ENCODE assay signal across 18 mouse cellular contexts in genomic region chr5:122133050-122133389, GRCm38 (mm10). TPM values are rescaled to one million over a fixed set of nuclear protein-coding genes. Genes with fewer than 3 reads are reported as not detected.
DNase-seq lines count a peak whose midpoint lies in the region; ATAC-seq and TF ChIP-seq lines count a peak whose summit lies in the region.
"Had no signal": no experiment of that assay in that cellular context is flagged by ENCODE, and none has a peak within 500 bp of the region (broad histone marks: within the 10 kb centered on the region; RNA-seq: fewer than 3 reads in every experiment).

No protein-coding gene starts in this region.

- H3K4me2 ChIP-seq in liver, embryonic 12.5 days = peak overlapping the region; percentile 80
- no peak overlapping the region for H3K4me2 ChIP-seq in liver, postnatal 0 days (ENCODE audit: low read depth, low read length)
- peak overlapping the region; percentile 95 for H3K4me2 ChIP-seq in liver, embryonic 13.5 days

- H3K4me3 ChIP-seq in liver, embryonic 12.5 days = no peak overlapping the region
- no peak overlapping the region for H3K4me3 ChIP-seq in liver, postnatal 0 days (ENCODE audit: low read depth, low read length)
- H3K4me3 ChIP-seq in E14TG2a.4 (replicated peaks; ENCODE audit: low read length) = peak overlapping the region; percentile 53; the same call in 1 of the 2 replicates
- no peak overlapping the region for H3K4me3 ChIP-seq in liver, embryonic 13.5 days (replicated peaks)
- no peak overlapping the region for H3K4me3 ChIP-seq in small intestine, adult 2 months (ENCODE audit: low read depth, low read length)
- H3K4me3 ChIP-seq: forebrain, embryonic 15.5 days had no signal

- TF ChIP-seq EP300 in liver, postnatal 0 days (IDR thresholded peaks at IDR 0.05; ENCODE audit: low read depth) = no peak

- no peak for TF ChIP-seq POLR2A in small intestine, adult 2 months (IDR thresholded peaks at IDR 0.05; ENCODE audit: low read depth, low read length)

- no peaks in the 10 kb centered on the region for H3K9me3 ChIP-seq in liver, embryonic 12.5 days (replicated peaks)
- no peaks in the 10 kb centered on the region for H3K9me3 ChIP-seq in liver, postnatal 0 days (ENCODE audit: low read length)
- no peaks in the 10 kb centered on the region for H3K9me3 ChIP-seq in E14TG2a.4 (ENCODE audit: low read length)
- no peaks in the 10 kb centered on the region for H3K9me3 ChIP-seq in liver, embryonic 13.5 days (replicated peaks)
- H3K9me3 ChIP-seq: embryonic facial prominence, embryonic 12.5 days; forebrain, embryonic 15.5 days; G1E; heart, embryonic 13.5 days; hindbrain, embryonic 12.5 days had no signal

- no peaks in the 10 kb centered on the region for H3K27me3 ChIP-seq in liver, embryonic 12.5 days (replicated peaks)
- H3K27me3 ChIP-seq in liver, postnatal 0 days (ENCODE audit: insufficient read depth, low read length) = no peaks in the 10 kb centered on the region
- no peaks in the 10 kb centered on the region for H3K27me3 ChIP-seq in E14TG2a.4 (ENCODE audit: insufficient read depth, low read length)
- 0 out of 2 replicates have a peak, but pooled peaks cover 2% of the 10 kb centered on the region for H3K27me3 ChIP-seq in liver, embryonic 13.5 days
- no peaks in the 10 kb centered on the region for H3K27me3 ChIP-seq in small intestine, adult 2 months (ENCODE audit: control insufficient read depth, insufficient read depth, low read length)
- H3K27me3 ChIP-seq: forebrain, embryonic 15.5 days had no signal

- H3K27ac ChIP-seq in liver, embryonic 12.5 days = peak overlapping the region; percentile 28; the same call in 1 of the 2 replicates
- no peak overlapping the region for H3K27ac ChIP-seq in liver, postnatal 0 days (ENCODE audit: low read depth)
- H3K27ac ChIP-seq in liver, embryonic 13.5 days = no peak overlapping the region
- H3K27ac ChIP-seq in small intestine, adult 2 months (ENCODE audit: insufficient read depth, low read depth, low read length) = peak overlapping the region; percentile 23; the same call in 1 of the 2 replicates
- H3K27ac ChIP-seq: embryonic facial prominence, embryonic 12.5 days; forebrain, embryonic 15.5 days; heart, embryonic 13.5 days; hindbrain, embryonic 12.5 days had no signal

- no peak for TF ChIP-seq CTCF in liver, postnatal 0 days (IDR thresholded peaks at IDR 0.05; ENCODE audit: low read depth)
- no peak for TF ChIP-seq CTCF in E14TG2a.4 (conservative IDR thresholded peaks at IDR 0.05; ENCODE audit: low read length)
- no peak for TF ChIP-seq CTCF in small intestine, adult 2 months (IDR thresholded peaks at IDR 0.05; ENCODE audit: extremely low read depth, insufficient read length, insufficient replicate concordance, low read depth, low read length)

- no peak for DNase-seq in liver, postnatal 0 days
- DNase-seq in liver, embryonic 13.5 days = no peak
- no peak for DNase-seq in layer of hippocampus, postnatal 25 days (ENCODE audit: extremely low spot score in 1 of 2, low spot score in 1 of 2)
- no peak for DNase-seq in cerebellum, postnatal 14 days
- DNase-seq: adrenal gland, postnatal 10 days; cerebellum, adult 18-20 months; gastrocnemius, postnatal 36 days; heart, postnatal 4 days had no signal

- WGBS in liver, embryonic 12.5 days (ENCODE audit: insufficient replicate concordance) = 28% methylated on average over 9 of the region's 9 CpGs
- 64% methylated on average over 9 of the region's 9 CpGs for WGBS in liver, postnatal 0 days (ENCODE audit: insufficient replicate concordance)
- 22% methylated on average over 9 of the region's 9 CpGs for WGBS in liver, embryonic 13.5 days (ENCODE audit: insufficient replicate concordance)
- WGBS in small intestine, adult 2 months = 52% methylated on average over 9 of the region's 9 CpGs

- no peak overlapping the region for H3K9ac ChIP-seq in liver, embryonic 12.5 days
- no peak overlapping the region for H3K9ac ChIP-seq in liver, postnatal 0 days (replicated peaks)
- H3K9ac ChIP-seq in liver, embryonic 13.5 days = no peak overlapping the region
- H3K9ac ChIP-seq: embryonic facial prominence, embryonic 12.5 days; forebrain, embryonic 15.5 days; hindbrain, embryonic 12.5 days had no signal

- peak; percentile 40; the same call in 1 of the 2 replicates for ATAC-seq in liver, embryonic 12.5 days
- no peak for ATAC-seq in liver, postnatal 0 days
- peak; percentile 21; the same call in 1 of the 2 replicates for ATAC-seq in liver, embryonic 13.5 days (ENCODE audit: low read depth)
- ATAC-seq: forebrain, embryonic 15.5 days; hindbrain, embryonic 16.5 days had no signal

- H3K36me3 ChIP-seq in liver, embryonic 12.5 days = no peaks in the 10 kb centered on the region
- H3K36me3 ChIP-seq in liver, postnatal 0 days (replicated peaks; ENCODE audit: insufficient read depth, low read length) = no peaks in the 10 kb centered on the region
- H3K36me3 ChIP-seq in E14TG2a.4 (ENCODE audit: insufficient read depth, low read length) = no peaks in the 10 kb centered on the region
- H3K36me3 ChIP-seq in liver, embryonic 13.5 days = no peaks in the 10 kb centered on the region
- no peaks in the 10 kb centered on the region for H3K36me3 ChIP-seq in small intestine, adult 2 months (ENCODE audit: control insufficient read depth, insufficient read depth, low read length)
- H3K36me3 ChIP-seq: embryonic facial prominence, embryonic 12.5 days; forebrain, embryonic 15.5 days; G1E; heart, embryonic 13.5 days; hindbrain, embryonic 12.5 days had no signal

- peaks cover 76% of the 10 kb centered on the region for H3K4me1 ChIP-seq in liver, embryonic 12.5 days
- H3K4me1 ChIP-seq in liver, postnatal 0 days (ENCODE audit: insufficient read depth) = peaks cover 32% of the 10 kb centered on the region
- peaks cover 65% of the 10 kb centered on the region for H3K4me1 ChIP-seq in E14TG2a.4 (replicated peaks; ENCODE audit: low read depth, low read length)
- peaks cover 72% of the 10 kb centered on the region for H3K4me1 ChIP-seq in liver, embryonic 13.5 days (replicated peaks)
- H3K4me1 ChIP-seq in small intestine, adult 2 months (ENCODE audit: control insufficient read depth, insufficient read depth, insufficient read length, low read length) = peaks cover 25% of the 10 kb centered on the region

RNA-seq across cellular contexts. Expression of gene Ccdc63, which starts 7.6 kb away (rescaled TPM):
- polyA plus RNA-seq in liver, embryonic 12.5 days (2016; fragmentation: Nextera tagmentation; extraction: Ambion mirVana) = not detected in 2 replicates
- 0.13 and 0.18 TPM in 2 replicates for polyA plus RNA-seq in liver, postnatal 0 days (2015; fragmentation: Nextera tagmentation; extraction: Ambion mirVana)
- polyA plus RNA-seq in liver, embryonic 13.5 days (2015; fragmentation: Nextera tagmentation; extraction: Ambion mirVana) = 0.14 TPM in 1 of 2 replicates, not detected in the other
- polyA plus RNA-seq in small intestine, adult 2 months (2012; rRNA removed) = 0.10 TPM in 1 of 2 replicates, not detected in the other
- under 1 TPM; 0.74 to 0.94 TPM for total RNA-seq in layer of hippocampus, postnatal 25 days (2021)
- total RNA-seq: adrenal gland, postnatal 10 days; gastrocnemius, postnatal 36 days had no signal
- polyA plus RNA-seq: embryonic facial prominence, embryonic 12.5 days; forebrain, embryonic 11.5 days; forebrain, embryonic 15.5 days; G1E; heart, embryonic 13.5 days; hindbrain, embryonic 12.5 days had no signal

RNA-seq across cellular contexts. Expression of gene Ppp1cc, which starts 25.1 kb away (rescaled TPM):
- polyA plus RNA-seq in liver, embryonic 12.5 days (2016; fragmentation: Nextera tagmentation; extraction: Ambion mirVana) = 228 and 229 TPM in 2 replicates
- 97.7 and 97.9 TPM in 2 replicates for polyA plus RNA-seq in liver, postnatal 0 days (2015; fragmentation: Nextera tagmentation; extraction: Ambion mirVana)
- 164 and 177 TPM in 2 replicates for polyA plus RNA-seq in liver, embryonic 13.5 days (2015; fragmentation: Nextera tagmentation; extraction: Ambion mirVana)
- polyA plus RNA-seq in small intestine, adult 2 months (2012; rRNA removed) = 31.4 and 58.9 TPM in 2 replicates
- total RNA-seq in layer of hippocampus, postnatal 25 days (2021) = 100 to 1,000 TPM; 208 to 211 TPM

RNA-seq across cellular contexts. Expression of gene Myl2, which starts 32.3 kb away (rescaled TPM):
- polyA plus RNA-seq in liver, embryonic 12.5 days (2016; fragmentation: Nextera tagmentation; extraction: Ambion mirVana) = 0.35 and 2.5 TPM in 2 replicates
- polyA plus RNA-seq in liver, postnatal 0 days (2015; fragmentation: Nextera tagmentation; extraction: Ambion mirVana) = 0.66 and 7.2 TPM in 2 replicates
- polyA plus RNA-seq in liver, embryonic 13.5 days (2015; fragmentation: Nextera tagmentation; extraction: Ambion mirVana) = 0.70 and 11.9 TPM in 2 replicates
- polyA plus RNA-seq in small intestine, adult 2 months (2012; rRNA removed) = not detected in 2 replicates
- under 1 TPM in 1 of 2 experiments, not detected in 1; 0.91 TPM for total RNA-seq in layer of hippocampus, postnatal 25 days (2021)
- total RNA-seq: G1E had no signal
- polyA plus RNA-seq: forebrain, embryonic 11.5 days; G1E had no signal

Comparison
In these comparisons a context has a peak if more than half of its experiments do, and no peak if none do; other contexts are left out.
1. H3K27ac ChIP-seq: peak in liver, embryonic 12.5 days (single experiment) and small intestine, adult 2 months (single experiment); none in liver, postnatal 0 days (single experiment) and liver, embryonic 13.5 days (single experiment).